Mouse (Mus musculus) intestine, embryonic 14.5 days (tissue): ENCODE data around the gene Scgb2a2. TPM values are rescaled to one million over a fixed set of nuclear protein-coding genes. Genes with fewer than 3 reads are reported as not detected.

Source experiments
- microRNA-seq: library from miRNA; unstranded; fragments of <30 nt; microRNA quantifications from one replicate; pipeline ENCODE4, GENCODE M21; 2016
- polyA plus RNA-seq: library from polyadenylated mRNA; unstranded; fragments of >200 nt; fragmentation: Nextera tagmentation; extraction: Ambion mirVana; gene quantifications from 2 replicates; pipeline ENCODE4 v1.2.1, GENCODE M21; 2014

Gene Scgb2a2
- polyA plus RNA-seq, 1 experiment from 2014 or later = not detected

Small RNA genes lying within 50 kb of the gene (microRNA-seq; reads per million reads assigned to microRNA genes)
- gene Gm22369 = not detected

Other genes with a start within 250 kb of the Scgb2a2 start
- gene Incenp, start 52.0 kb downstream of the Scgb2a2 start, polyA plus RNA-seq = 84.8 and 85.3 TPM in 2 replicates
- 1,450 and 1,529 TPM in 2 replicates for gene Fth1, start 133.0 kb downstream of the Scgb2a2 start, polyA plus RNA-seq
- 0.55 and 0.64 TPM in 2 replicates for gene Best1, start 154.1 kb downstream of the Scgb2a2 start, polyA plus RNA-seq
- gene Rab3il1, start 154.1 kb downstream of the Scgb2a2 start, polyA plus RNA-seq = 30.0 and 32.7 TPM in 2 replicates
- 8.4 and 11.5 TPM in 2 replicates for gene Fads3, start 194.0 kb downstream of the Scgb2a2 start, polyA plus RNA-seq